Mouse (Mus musculus): ENCODE measurements around the gene Klhl33.

The Klhl33 gene

DNA sequence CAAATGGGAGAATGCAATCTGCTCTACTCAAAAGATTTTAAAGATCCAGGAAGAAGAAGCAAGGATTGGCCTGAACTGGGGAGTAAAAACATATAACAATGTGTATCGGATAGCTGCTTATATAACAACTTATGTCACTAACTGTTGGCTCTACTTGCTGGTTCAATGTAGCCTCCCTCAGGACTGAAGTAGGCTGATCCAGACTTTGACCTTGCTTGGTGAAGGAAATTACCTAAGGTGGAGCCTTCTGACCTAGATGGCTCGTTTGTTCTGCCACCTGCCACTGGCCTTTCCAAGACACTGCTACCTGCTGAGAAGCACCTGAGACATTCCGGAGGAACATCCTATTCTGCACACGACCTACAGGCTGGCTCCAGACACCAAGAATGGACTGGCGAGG, 41.5 kb downstream of the Klhl33 start:
- no peak for DNase-seq (ENCODE audit: low spot score in 2 of 2)

Data from spleen, postnatal 4 days (tissue).